Mouse (Mus musculus): ENCODE data around the gene Gadd45g.
A peak's percentile ranks its signal among the peaks of the same experiment; 100 is the strongest.
"Not testable (repeated sequence)": the region's sequence is repeated elsewhere in the genome, so short reads cannot be mapped to it uniquely, and the experiment has no call there.

Gene Gadd45g

DNA sequence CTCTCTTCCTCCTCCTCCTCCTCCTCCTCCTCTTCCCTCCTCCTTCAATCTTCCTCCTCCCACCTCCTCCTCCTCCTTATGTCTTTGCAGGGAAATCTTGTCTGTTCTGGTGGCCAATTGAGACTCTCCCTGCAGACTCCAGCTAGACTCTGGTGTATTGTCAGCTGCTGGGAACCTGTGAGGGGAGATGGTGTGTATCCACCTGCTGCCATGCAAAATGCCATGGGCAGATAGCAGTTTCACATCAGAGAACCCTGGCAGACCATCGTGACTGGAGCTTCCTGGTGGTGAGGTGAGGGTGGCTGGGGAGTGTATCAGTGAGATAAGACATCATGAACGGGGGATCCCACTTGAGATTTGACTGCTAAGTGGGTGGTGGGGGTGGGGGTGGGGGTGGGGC is 12.0 kb upstream of the Gadd45g start:
- DNase-seq, result no peak

DNA sequence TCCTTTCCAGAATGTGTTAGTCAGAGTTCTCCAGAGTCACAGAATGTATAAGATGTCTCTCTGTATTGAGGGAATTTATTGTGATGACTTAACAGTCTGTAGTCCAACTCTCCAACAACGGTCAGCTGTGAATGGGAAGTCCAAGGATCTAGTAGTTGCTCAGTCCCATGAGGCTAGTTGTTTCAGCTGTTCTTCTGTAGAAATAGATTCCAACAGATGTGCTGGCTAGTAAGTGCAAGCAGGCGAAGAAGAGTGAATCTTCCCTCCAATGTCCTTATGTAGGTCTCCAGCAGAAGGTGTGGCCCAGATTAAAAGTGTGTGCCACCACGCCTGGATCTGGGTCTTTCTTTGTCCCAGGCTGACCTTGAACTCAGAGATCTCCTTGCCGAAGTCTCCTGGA is 11.3 kb upstream of the Gadd45g start:
- DNase-seq, result not testable (repeated sequence)

- no peak for DNase-seq
These were observed 9.1 kb upstream of the Gadd45g start for GRCm38 (mm10) chr13:51837402-51837801.

- DNase-seq, result peak; percentile 41
These were observed 7.0 kb upstream of the Gadd45g start for GRCm38 (mm10) chr13:51839250-51840026.

GRCm38 (mm10) chr13:51840702-51841101 is 5.8 kb upstream of the Gadd45g start:
- no peak for DNase-seq

- no peak for DNase-seq
These were observed 4.8 kb upstream of the Gadd45g start for GRCm38 (mm10) chr13:51841541-51842115.

DNA sequence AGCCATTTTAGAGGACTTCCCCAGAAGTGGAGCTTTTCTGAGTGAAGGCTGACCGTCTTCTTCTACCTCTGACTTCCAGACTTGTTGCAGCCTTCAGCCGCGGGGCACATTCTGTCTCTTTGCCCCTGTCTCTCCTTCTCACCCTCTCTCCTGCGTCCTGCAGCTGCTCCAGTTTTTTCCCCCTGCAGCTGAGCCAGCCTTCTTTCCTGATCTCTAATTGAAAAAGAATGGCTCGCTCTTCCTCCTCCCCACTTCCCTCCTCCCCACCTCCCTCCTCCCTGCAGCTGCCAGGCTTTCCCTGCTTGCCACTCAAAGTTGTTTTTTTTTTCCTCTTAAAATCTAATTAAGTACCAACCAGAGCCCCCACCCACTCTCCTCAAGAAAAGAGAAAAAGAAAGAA is 4.3 kb upstream of the Gadd45g start:
- no peak for DNase-seq

- DNase-seq, result no peak
These were observed 3.7 kb upstream of the Gadd45g start for GRCm38 (mm10) chr13:51842773-51843172.

GRCm38 (mm10) chr13:51843298-51843697 is 3.2 kb upstream of the Gadd45g start:
- DNase-seq, result no peak

GRCm38 (mm10) chr13:51844118-51844517 is 2.4 kb upstream of the Gadd45g start:
- no peak for DNase-seq

DNA sequence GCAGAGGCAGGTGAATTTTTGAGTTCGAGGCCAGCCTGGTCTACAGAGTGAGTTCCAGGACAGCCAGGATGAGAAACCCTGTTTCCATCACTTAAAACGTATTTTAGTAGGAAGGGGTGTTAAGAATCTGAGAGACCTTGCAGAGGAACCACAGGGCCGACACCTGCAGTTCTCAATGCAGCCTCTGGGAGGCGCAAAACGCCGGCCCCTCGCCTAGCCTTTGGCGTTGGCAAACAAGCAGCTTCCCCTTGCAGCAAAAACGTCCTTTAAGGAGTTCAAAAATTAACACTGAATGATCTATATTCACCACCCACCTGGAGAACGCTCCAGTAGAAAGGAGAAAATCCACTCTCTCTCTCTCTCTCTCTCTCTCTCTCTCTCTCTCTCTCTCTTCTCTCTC is 1.8 kb upstream of the Gadd45g start:
- no peak for DNase-seq

DNA sequence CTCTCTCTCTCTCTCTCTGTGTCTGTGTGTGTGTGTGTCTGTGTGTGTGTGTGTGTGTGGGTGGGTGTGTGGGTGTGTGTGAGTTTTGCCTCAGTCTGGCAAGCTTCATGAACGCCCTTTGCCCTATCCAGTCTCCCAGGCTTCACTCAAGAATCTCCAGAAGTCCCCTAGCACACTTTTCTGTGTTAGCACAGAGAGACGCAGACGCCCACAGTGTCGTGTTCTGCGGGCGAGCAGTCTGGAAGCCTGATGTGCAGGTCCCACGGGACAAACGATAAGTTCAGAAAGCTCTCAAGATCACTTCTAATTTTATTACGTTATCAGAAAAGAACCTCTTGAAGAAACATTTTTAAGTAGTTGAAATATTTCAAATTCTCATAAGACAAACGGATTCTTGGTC is 1.4 kb upstream of the Gadd45g start:
- DNase-seq, result no peak

DNA sequence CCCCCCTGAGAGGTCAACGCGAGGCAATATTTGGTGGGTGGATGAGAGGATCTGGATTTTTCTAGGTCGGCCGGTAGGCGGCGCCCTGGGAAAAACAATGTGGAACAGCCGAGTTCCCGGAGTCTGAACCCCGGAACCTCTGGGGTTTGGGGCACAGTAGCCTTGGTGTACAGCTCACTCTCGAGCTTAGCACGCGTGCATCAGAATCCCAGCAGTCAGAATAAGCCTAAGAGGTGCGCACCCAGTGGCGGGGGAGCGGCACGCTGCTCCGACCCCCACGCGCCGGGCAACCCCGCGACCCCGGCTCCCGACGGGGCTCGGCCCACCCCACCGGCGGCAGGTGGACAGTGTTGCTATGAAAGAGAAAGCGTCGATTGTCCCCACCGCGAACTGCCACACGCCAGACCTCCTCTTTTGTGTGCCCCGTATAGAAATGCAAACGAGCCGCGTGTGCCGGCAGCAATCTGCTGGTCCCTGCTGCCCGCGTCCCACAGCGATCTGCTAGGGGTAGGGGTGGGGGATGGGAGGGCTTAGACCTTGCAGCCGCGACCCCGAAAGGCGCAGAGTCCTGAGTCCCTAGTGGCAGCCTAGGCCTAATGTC is 787 bp upstream of the Gadd45g start:
- DNase-seq, result peak; percentile 69

DNA sequence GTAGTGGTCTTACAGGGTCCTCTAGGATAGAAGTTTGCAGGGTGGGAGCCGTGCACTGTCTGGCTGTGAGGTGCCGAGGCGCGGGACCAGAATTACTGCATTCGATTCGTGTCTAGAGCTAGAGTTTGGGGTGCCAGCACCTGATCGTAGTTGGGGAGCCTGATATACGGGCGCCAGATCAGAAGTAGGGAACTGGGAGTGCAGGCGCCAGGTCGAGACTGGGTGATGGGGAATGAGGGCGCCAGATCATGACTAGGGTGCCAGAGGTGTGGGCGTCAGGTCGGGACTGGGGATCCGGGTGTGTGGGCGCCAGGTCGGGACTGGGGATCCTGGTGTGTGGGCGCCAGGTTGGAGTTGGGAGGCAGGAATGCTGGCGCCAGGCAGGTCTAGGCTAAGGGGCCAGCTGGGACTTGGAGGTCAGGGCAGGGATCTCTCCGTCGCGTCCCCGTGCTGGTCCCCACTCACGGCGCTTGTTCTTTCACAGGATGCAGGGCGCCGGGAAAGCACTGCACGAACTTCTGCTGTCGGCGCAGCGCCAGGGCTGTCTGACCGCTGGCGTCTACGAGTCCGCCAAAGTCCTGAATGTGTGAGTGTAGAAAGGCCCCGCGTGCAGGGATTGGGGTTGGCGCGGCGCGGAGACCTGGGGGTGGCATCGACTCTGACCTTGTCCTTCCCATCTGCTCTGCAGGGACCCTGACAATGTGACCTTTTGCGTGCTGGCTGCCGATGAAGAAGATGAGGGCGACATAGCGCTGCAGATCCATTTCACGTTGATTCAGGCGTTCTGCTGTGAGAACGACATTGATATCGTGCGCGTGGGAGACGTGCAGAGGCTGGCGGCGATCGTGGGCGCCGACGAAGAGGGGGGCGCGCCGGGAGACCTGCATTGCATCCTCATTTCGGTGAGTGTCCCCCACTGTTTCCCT is 653 bp downstream of the Gadd45g start:
- peak; percentile 58 for DNase-seq

DNA sequence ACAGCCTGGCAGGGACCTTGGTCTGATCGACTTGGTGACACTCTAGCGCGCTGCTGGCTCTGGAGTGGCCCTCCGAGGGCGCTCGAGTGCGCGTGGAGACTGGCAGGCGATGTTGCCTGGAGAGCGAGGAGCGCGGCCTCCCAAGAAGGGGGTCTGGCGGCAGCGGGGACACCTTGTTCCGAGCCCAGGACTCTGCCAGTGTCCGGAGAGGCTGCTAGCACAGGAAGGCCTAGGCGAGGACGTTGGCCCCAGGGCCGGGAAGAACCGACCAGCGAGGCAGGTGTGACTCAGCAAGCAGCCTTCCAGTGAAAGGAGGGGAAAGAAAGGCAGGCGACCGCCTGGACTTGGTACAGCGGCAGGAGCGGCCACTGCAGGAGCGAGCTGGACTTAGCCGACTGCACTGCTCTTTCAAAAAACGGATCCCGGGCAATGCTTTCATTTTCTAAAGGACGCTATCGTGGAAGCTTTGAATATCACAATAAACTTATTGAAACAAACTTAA is 1.6 kb downstream of the Gadd45g start:
- DNase-seq, result peak; percentile 80

DNA sequence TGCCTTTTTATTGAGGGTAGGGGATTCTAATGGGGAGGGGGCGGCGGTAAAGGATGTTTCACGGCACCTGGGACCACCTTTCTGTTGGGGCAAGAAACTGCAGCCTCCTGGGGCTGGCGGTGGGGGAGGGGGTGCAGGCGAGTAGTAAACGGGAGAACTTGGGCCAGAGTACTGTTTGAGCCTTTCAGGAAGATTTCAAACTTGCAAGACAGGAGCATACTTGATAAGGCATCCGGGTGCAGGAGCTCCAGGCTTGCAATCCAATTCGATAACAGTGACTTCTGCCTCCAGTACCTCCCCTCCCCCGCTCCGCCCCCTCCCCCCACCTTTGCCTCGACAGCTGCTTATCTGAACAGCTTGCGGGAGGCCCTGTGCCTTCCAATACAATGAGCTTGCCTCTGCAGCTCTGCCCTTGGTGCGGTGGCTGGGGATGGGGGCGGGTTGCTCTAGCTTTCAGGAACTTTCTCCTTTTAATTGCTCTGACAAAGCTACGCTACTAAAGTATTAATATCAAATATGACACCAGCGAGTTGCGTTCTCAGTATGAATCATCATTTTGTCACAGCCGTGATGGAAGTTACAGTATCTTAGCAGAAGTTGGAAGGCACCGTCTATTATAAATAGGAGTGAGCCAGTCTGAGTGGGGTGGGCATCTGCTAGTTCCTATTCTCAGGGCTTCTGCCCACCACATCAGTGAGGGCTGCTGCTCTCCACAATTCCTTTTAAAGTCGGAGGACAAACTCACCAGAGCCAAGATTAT is 2.2 kb downstream of the Gadd45g start:
- DNase-seq, result peak; percentile 84

DNA sequence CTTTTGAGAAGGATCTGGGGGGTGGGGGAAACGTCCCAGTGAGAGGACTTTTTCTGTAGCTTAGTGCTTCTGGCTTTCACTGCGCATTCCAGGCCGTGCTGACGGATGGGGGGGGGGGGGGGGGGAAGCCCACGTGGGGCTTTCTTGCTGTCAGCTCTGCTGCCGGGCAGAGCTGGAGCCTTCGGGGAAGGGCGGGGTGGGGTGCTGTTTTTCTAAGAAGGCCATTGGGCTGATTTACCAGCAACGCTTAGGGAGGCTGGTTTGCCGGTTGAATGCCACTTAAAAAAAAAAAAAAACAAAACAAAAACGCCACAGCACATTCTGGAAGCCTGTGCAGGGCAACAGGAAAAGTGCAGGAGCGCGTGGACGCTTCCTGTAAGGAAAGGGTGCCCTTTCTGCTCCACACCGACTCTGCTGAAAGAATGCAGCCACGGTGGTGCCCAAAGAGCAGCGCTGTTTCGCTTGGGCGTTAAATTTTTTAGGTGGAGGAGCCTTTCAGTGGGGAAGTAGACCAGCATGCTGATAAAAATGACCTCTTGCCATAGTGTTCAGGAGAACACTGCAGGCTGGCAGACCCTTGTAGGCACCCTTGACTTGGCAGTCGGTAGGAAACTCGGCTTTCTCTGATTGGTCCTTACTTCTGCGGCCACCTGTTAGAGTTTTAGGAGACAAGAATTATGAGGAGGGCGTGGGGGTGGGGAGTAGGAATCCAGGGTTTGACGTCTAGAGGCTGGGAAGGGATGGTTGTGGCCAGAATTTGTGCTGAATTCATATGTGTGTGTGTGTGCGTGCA is 3.0 kb downstream of the Gadd45g start:
- DNase-seq, result no peak

DNA sequence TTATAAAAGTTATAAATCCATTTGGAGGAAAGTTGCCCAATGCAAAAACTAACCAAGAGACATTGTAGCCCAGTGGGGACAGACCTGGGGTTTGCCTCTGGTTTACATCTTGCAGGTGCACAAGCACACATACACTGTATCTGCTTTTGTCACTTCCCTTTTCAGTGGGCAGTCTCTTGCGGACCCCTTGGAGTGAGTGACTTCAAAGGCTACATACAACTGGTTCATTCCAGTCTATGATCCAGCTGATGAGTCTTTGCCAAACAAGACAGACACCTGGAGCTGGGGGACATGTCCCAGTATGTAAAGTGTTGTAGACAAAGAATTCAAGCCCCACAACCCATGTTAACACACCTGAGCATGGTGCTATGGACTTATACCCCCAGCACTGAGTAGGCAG is 4.1 kb downstream of the Gadd45g start:
- DNase-seq, result no peak

- DNase-seq, result no peak
These were observed 6.2 kb downstream of the Gadd45g start for GRCm38 (mm10) chr13:51852560-51853190.

DNA sequence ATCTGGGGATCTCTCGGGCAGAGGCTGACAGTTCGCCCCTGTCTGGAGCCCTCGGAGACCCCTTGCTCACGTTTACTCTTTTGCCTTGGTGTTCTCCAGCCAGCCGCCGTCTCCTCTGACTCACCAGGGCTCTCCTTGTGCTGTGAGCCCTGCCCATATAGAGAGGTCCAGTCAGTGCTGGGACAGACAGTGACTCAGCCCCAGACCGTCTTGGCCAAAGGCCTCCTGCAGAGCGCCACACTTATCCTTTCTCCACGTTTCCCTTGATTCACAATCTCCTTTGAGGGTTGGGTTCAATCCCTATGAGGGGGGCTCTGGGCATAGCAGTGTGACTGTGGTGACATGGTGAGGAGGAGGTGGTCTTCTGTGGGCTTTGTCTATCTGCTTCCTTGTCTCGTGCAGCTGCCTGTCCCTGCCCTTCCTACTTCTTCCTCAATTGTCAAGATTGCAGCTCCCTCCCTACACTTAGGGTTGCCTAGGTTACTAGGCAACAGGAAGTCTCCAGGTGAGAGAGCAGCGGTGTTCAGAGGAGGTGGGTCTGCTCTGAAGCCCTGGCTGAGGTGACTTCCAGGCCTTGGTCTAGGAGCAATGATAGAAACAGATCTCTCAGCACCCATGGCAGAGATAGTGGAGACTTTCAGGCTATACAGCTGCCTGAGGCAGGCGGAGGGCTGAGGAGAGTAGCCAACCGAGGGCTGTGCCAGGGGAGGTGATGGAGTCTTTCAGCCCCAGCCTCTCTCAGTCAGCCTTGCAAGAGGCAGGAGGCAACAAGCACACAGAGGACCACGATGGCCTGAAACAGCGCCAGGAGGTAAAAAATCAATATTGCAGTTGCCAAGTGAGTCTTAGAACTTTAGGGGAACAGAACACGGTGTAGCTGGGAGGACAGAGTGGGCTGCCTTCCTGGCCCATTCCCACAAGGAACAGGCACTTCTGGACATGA is 7.1 kb downstream of the Gadd45g start:
- no peak for DNase-seq

All from layer of hippocampus, adult 9-11 months (tissue).